Mouse (Mus musculus) kidney, adult 2 months (tissue): ENCODE measurements around the gene Crygn. TPM values are rescaled to one million over a fixed set of nuclear protein-coding genes. Genes with fewer than 3 reads are reported as not detected.

ENCODE experiments used
- DNase-seq: peaks from one replicate; pipeline ENCODE4 v3.0.0; 2021
- H3K27ac ChIP-seq: fragments of 200-500 bp; 2 replicates; pipeline ENCODE4 v1.5.1; 2012; ENCODE audit warnings: low read depth, low read length, control low read depth, inconsistent platforms; ENCODE audit not compliant: insufficient read depth
- H3K27me3 ChIP-seq: fragments of 200-500 bp; replicated peaks from 2 replicates; pipeline ENCODE4 v1.6.1; 2012; ENCODE audit warnings: mild to moderate bottlenecking, moderate library complexity, low read length, inconsistent platforms; ENCODE audit not compliant: control insufficient read depth, insufficient read depth
- H3K36me3 ChIP-seq: fragments of 200-500 bp; 2 replicates; pipeline ENCODE4 v1.6.1; 2012; ENCODE audit warnings: mild to moderate bottlenecking, moderate library complexity, low read length, inconsistent platforms; ENCODE audit not compliant: control insufficient read depth, insufficient read depth
- H3K4me1 ChIP-seq: fragments of 200-500 bp; 2 replicates; pipeline ENCODE4 v1.6.1; 2011; ENCODE audit warnings: low read length; ENCODE audit not compliant: control insufficient read depth, insufficient read depth
- H3K4me3 ChIP-seq: fragments of 200-500 bp; 2 replicates; pipeline ENCODE4 v1.5.1; 2011; ENCODE audit warnings: mild to moderate bottlenecking, low read depth, low read length, control low read depth; ENCODE audit not compliant: insufficient read depth
- CTCF ChIP-seq: fragments of 200-500 bp; conservative IDR thresholded peaks from 2 replicates; pipeline ENCODE4 v1.5.1; 2011; ENCODE audit warnings: low read depth, mild to moderate bottlenecking, control low read depth, low read length, moderate library complexity, mixed read lengths; ENCODE audit not compliant: insufficient read depth, insufficient read length
- POLR2A ChIP-seq: fragments of 200-500 bp; IDR thresholded peaks from one replicate; pipeline ENCODE4 v1.6.1; 2011; ENCODE audit warnings: low read depth, low read length, control low read depth
- WGBS: fragments of 180-500 bp; shearing (Covaris S2); methylation state at CpG from one replicate; pipeline ENCODE4 v1.1.7; 2018; 5-methylcytosine and 5-hydroxymethylcytosine counted together
- polyA plus RNA-seq: library from polyadenylated mRNA; depleted of rRNA; stranded (reverse); fragments of >200 nt; gene quantifications from 2 replicates; pipeline ENCODE4 v1.2.3, GENCODE M21; 2012; rRNA removed

The Crygn gene
- 0.14 and 1.4 TPM in 2 replicates for polyA plus RNA-seq

DNA sequence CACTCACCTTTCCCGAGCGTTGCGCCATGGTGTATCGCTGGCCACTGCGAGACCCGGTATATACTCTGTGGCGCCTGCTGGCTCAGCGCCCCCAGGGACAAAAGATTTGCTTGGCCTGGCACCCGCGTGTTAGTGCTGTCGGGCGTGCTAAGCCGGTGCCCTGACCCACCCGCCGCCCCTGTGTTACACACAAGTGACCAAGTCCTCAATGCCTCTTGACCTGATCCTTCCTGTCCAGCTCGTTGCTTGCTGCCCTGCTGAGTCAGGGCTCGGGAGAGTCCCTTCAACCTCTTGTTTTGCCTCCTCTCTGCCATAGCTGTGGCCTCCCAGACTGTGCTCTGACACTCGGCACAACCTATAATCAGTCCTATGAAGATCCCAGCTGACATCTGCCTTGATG, at the start of gene Crygn:
Crygn (minus strand) TSS at position 193 of the 400 bp plus-strand sequence.
- no peak for DNase-seq
- H3K27me3 ChIP-seq: no peaks in the 10 kb centered on the region
- H3K4me3 ChIP-seq: no peak within 1 kb of the TSS
- TF ChIP-seq CTCF (no peak), POLR2A (no peak)
- 62% methylated on average over 18 of the region's 18 CpGs for WGBS
- H3K4me1 ChIP-seq: no peaks in the 10 kb centered on the region
- no peaks in the 10 kb centered on the region for H3K36me3 ChIP-seq
- H3K27ac ChIP-seq: no peak within 1 kb of the TSS

DNA sequence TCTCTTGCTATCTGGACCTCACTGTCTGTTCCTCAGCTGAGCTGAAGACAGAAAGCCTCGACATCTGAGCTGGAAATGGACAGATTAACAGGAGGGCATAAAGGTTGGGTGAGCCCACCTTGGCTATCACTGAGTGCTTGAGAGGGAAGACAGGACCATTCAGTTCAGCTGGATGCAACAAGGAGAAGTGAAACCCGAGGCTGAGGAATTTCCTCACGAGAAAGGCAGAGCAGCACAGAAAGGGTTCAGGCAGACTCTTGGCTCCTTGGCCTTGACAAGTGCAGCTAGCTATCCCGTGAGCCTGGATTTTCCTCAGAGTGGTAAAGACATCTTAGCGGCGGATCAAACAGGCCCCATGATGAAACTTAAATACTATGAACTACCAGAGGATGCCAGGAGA, 47.4 kb upstream of the Crygn start:
- Histone ChIP-seq H3K27ac (no peak overlapping the region), H3K4me1 (no peaks in the 10 kb centered on the region), H3K36me3 (peaks cover 2% of the 10 kb centered on the region; the same call in 1 of the 2 replicates), H3K4me3 (no peak overlapping the region), H3K27me3 (no peaks in the 10 kb centered on the region)
- 57% methylated on average over 6 of the region's 6 CpGs for WGBS
- no peak for TF ChIP-seq POLR2A
- no peak for TF ChIP-seq CTCF
- DNase-seq: no peak

GRCm38 (mm10) chr5:24804661-24805060, 46.9 kb upstream of the Crygn start:
- no peak for DNase-seq
- Histone ChIP-seq H3K27ac (no peak overlapping the region), H3K4me1 (no peaks in the 10 kb centered on the region), H3K4me3 (no peak overlapping the region), H3K27me3 (no peaks in the 10 kb centered on the region), H3K36me3 (peaks cover 2% of the 10 kb centered on the region; the same call in 1 of the 2 replicates)
- WGBS: 87% methylated on average over 8 of the region's 8 CpGs
- TF ChIP-seq CTCF: no peak
- TF ChIP-seq POLR2A: no peak

- no peak for TF ChIP-seq POLR2A
- no peak for TF ChIP-seq CTCF
- Histone ChIP-seq H3K4me1 (no peaks in the 10 kb centered on the region), H3K27me3 (no peaks in the 10 kb centered on the region), H3K36me3 (peaks cover 2% of the 10 kb centered on the region; the same call in 1 of the 2 replicates), H3K4me3 (no peak overlapping the region), H3K27ac (no peak overlapping the region)
- 50% methylated on average over 6 of the region's 6 CpGs for WGBS
- DNase-seq: no peak
These were observed 44.2 kb upstream of the Crygn start for GRCm38 (mm10) chr5:24801841-24802624.

DNA sequence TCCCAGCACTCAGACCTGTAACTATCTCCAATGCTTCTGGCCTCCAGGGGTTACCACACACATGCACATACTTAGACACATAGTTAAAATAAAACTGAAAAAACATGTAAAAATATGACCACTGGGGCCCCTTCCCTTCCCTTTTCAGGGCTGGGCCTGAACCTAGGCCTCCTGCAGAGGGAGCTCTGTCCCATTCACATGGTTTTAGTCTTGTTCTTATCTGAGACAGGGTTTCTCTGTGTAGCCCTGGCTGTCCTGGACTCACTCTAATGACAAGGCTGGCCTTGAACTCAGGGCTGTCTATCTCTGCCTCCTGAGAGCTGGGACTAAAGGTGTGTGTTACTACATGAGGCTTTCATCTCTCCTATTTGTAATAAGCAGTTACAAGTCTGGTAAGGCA, 42.6 kb upstream of the Crygn start:
- no peak overlapping the region for H3K4me3 ChIP-seq
- H3K27me3 ChIP-seq: no peaks in the 10 kb centered on the region
- H3K27ac ChIP-seq: no peak overlapping the region
- H3K36me3 ChIP-seq: peaks cover 2% of the 10 kb centered on the region; the same call in 1 of the 2 replicates
- DNase-seq: peak; percentile 18
- peak; percentile 51 for TF ChIP-seq CTCF
- TF ChIP-seq POLR2A: no peak
- H3K4me1 ChIP-seq: no peaks in the 10 kb centered on the region

DNA sequence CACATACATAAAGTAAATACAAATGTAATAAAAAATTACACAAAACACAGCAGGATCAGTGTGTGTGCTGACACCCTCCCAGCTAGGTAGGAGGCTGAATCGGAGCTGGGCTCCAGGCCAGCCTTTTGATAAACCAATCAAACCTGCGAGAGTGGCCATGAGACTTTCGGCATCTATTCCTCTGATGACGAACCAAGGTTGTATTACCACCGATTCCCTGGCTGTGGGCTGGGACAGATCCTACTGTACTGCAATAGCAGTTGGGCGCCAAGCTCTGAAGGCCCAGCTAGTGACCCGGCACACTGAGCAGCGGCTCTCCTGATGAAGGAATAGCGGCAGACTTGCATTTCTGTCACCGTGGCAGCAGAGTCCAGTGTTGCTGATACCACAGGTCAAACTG, 40.8 kb upstream of the Crygn start:
- Histone ChIP-seq H3K36me3 (no peaks in the 10 kb centered on the region), H3K27ac (no peak overlapping the region), H3K4me3 (no peak overlapping the region), H3K27me3 (no peaks in the 10 kb centered on the region), H3K4me1 (no peaks in the 10 kb centered on the region)
- WGBS: 53% methylated on average over 10 of the region's 10 CpGs
- TF ChIP-seq POLR2A (no peak), CTCF (no peak)
- no peak for DNase-seq

GRCm38 (mm10) chr5:24797858-24798257, 40.0 kb upstream of the Crygn start:
- no peak for DNase-seq
- no peaks in the 10 kb centered on the region for H3K36me3 ChIP-seq
- 32% methylated on average over 7 of the region's 7 CpGs for WGBS

More at GRCm38 (mm10) chr5:24797858-24798257, 40.0 kb upstream of the Crygn start:
- Histone ChIP-seq H3K4me1 (no peaks in the 10 kb centered on the region), H3K4me3 (no peak overlapping the region), H3K27ac (no peak overlapping the region), H3K27me3 (no peaks in the 10 kb centered on the region)
- no peak for TF ChIP-seq POLR2A
- TF ChIP-seq CTCF: no peak
